Mouse (Mus musculus): ENCODE results near the gene Kif9. TPM values are rescaled to one million over a fixed set of nuclear protein-coding genes. Genes with fewer than 3 reads are reported as not detected.

The Kif9 gene
- total and polyA plus RNA-seq, 3 experiments = 1.1 to 1.8 (median 1.8) TPM

DNA sequence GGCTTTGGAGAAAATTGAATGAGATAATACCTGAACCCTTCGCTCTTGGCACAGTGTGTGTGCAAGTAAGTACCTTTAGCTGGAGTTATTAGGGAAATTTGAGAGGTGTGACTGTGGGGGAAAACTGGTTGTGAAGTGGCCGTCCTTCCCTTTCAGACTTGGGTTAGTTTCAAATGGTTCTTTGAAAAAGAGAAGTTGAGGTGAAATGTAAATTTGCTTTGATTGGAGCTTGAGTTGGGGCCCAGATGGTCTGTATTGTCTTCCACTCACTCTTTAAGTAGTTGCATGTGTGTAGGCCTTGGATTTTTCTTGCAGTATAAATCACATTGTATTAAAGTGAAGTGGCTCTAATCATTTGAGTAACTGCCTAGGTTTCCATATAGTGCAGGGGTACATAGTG, 58.4 kb downstream of the Kif9 start:
- TF ChIP-seq SIN3A (IDR thresholded peaks at IDR 0.05; ENCODE audit: low read length) (0 out of 2 replicates have a peak, but pooled peaks have one; percentile 33), ZNF384 (IDR thresholded peaks at IDR 0.05; ENCODE audit: low read depth, low read length) (no peak), EP300 (IDR thresholded peaks at IDR 0.05; ENCODE audit: low read length) (peak; percentile 46; the same call in 1 of the 2 replicates), MAZ (IDR thresholded peaks at IDR 0.05; ENCODE audit: low read depth, low read length) (peak; percentile 65; the same call in 1 of the 2 replicates), CHD2 (IDR thresholded peaks at IDR 0.05; ENCODE audit: low read length) (no peak), TCF12 (IDR thresholded peaks at IDR 0.05; ENCODE audit: low read depth, low read length) (0 out of 2 replicates have a peak, but pooled peaks have one; percentile 15), IRF4 (IDR thresholded peaks at IDR 0.05; ENCODE audit: low read depth, low read length) (peak; percentile 47), UBTF (IDR thresholded peaks at IDR 0.05; ENCODE audit: low read depth, low read length) (no peak), MAFK (IDR thresholded peaks at IDR 0.05; ENCODE audit: insufficient replicate concordance, low read length) (0 out of 2 replicates have a peak, but pooled peaks have one; percentile 7), CHD1 (IDR thresholded peaks at IDR 0.05; ENCODE audit: low read depth, low read length) (no peak), NRF1 (IDR thresholded peaks at IDR 0.05; ENCODE audit: low read depth, low read length) (no peak), USF2 (conservative IDR thresholded peaks at IDR 0.05; ENCODE audit: low read depth, low read length) (no peak), MAX (IDR thresholded peaks at IDR 0.05; ENCODE audit: low read length) (peak; percentile 44; the same call in 1 of the 2 replicates), ETS1 (conservative IDR thresholded peaks at IDR 0.05; ENCODE audit: low read depth, low read length) (0 out of 2 replicates have a peak, but pooled peaks have one; percentile 10), BHLHE40 (IDR thresholded peaks at IDR 0.05; ENCODE audit: low read depth, low read length) (0 out of 2 replicates have a peak, but pooled peaks have one; percentile 23)
- peak overlapping the region; percentile 30; the same call in 1 of the 2 replicates for H3K27ac ChIP-seq (ENCODE audit: insufficient read depth, low read depth)
- H3K36me3 ChIP-seq (replicated peaks in 1 of 2; ENCODE audit: control insufficient read depth in 1 of 2, insufficient read depth in 1 of 2, low read length in 1 of 2) = peaks cover 0 to 41% of the 10 kb centered on the region in 2 experiments
- peak overlapping the region; percentile 27; the same call in 1 of the 2 replicates for H3K9ac ChIP-seq (ENCODE audit: insufficient read depth, low read depth)
- no peak overlapping the region for H3K4me3 ChIP-seq (replicated peaks in 1 of 3; ENCODE audit: low read depth in 2 of 3, low read length in 2 of 3, poor library complexity in 1 of 3)
- peaks cover 73% of the 10 kb centered on the region for H3K79me2 ChIP-seq (replicated peaks; ENCODE audit: control insufficient read depth, extremely low read depth, insufficient read depth, poor library complexity, severe bottlenecking)
- no peaks in the 10 kb centered on the region for H3K9me3 ChIP-seq (replicated peaks; ENCODE audit: low read length)
- H3K27me3 ChIP-seq (replicated peaks) = no peaks in the 10 kb centered on the region
- peak; percentile 51 for DNase-seq (ENCODE audit: extremely low read depth)
- in situ Hi-C loops (cut with MboI; ENCODE audit: low pct_ligation_motif_present, low pct_unique_long_range_greater_than_20kb, low sequenced_read_pairs) = no loop called here
- dilution Hi-C loops (cut with MboI; ENCODE audit: extremely low pct_ligation_motif_present, extremely low pct_unique_long_range_greater_than_20kb, low sequenced_read_pairs) = no loop called here
- H3K4me2 ChIP-seq (ENCODE audit: insufficient read depth, low read depth, poor library complexity, severe bottlenecking) = peak overlapping the region; percentile 80
- H3K4me1 ChIP-seq (ENCODE audit: control insufficient read depth in 1 of 2, insufficient read depth in 2 of 2) = peaks cover 12 to 51% of the 10 kb centered on the region in 2 experiments

DNA sequence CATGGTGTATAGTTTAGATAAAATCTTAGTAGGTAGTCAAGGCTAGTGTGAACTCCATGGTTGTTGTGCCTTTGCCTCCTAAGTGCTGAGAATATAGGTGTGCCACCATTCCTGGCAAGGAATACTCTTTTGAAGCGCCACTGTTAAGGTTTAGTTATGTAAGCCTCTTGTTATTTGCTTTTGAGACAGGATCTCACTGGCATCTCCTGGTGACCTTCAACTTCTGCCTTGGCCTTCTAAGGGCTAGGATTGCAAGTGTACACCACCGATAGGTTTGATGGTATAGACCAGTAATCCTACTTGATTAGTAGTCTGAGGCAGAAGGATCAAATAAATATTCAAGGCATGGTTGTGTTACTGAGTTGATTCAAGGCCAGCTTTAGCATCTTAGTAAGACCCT, 59.9 kb downstream of the Kif9 start:
- H3K4me2 ChIP-seq (ENCODE audit: insufficient read depth, low read depth, poor library complexity, severe bottlenecking) = no peak overlapping the region
- H3K27me3 ChIP-seq (replicated peaks) = no peaks in the 10 kb centered on the region
- dilution Hi-C loops (cut with MboI; ENCODE audit: extremely low pct_ligation_motif_present, extremely low pct_unique_long_range_greater_than_20kb, low sequenced_read_pairs) = no loop called here
- peaks cover 86% of the 10 kb centered on the region for H3K79me2 ChIP-seq (replicated peaks; ENCODE audit: control insufficient read depth, extremely low read depth, insufficient read depth, poor library complexity, severe bottlenecking)
- no peak overlapping the region for H3K4me3 ChIP-seq (replicated peaks in 1 of 3; ENCODE audit: low read depth in 2 of 3, low read length in 2 of 3, poor library complexity in 1 of 3)
- H3K9me3 ChIP-seq (replicated peaks; ENCODE audit: low read length) = no peaks in the 10 kb centered on the region
- no peak overlapping the region for H3K9ac ChIP-seq (ENCODE audit: insufficient read depth, low read depth)
- in situ Hi-C loops (cut with MboI; ENCODE audit: low pct_ligation_motif_present, low pct_unique_long_range_greater_than_20kb, low sequenced_read_pairs) = no loop called here
- peaks cover 12 to 51% of the 10 kb centered on the region in 2 experiments for H3K4me1 ChIP-seq (ENCODE audit: control insufficient read depth in 1 of 2, insufficient read depth in 2 of 2)
- peaks cover 0 to 50% of the 10 kb centered on the region in 2 experiments for H3K36me3 ChIP-seq (replicated peaks in 1 of 2; ENCODE audit: control insufficient read depth in 1 of 2, insufficient read depth in 1 of 2, low read length in 1 of 2)
- H3K27ac ChIP-seq (ENCODE audit: insufficient read depth, low read depth) = no peak overlapping the region
- no peak for TF ChIP-seq JUND (conservative IDR thresholded peaks at IDR 0.05; ENCODE audit: low read depth, low read length)
- TF ChIP-seq UBTF (IDR thresholded peaks at IDR 0.05; ENCODE audit: low read depth, low read length) = no peak
- no peak for TF ChIP-seq NELFE (IDR thresholded peaks at IDR 0.05; ENCODE audit: low read depth, low read length)
- no peak for TF ChIP-seq JUN (IDR thresholded peaks at IDR 0.05; ENCODE audit: insufficient read depth, low read depth, low read length)
- no peak for DNase-seq (ENCODE audit: extremely low read depth)

All from CH12.LX (cell line).